Mouse (Mus musculus) limb, embryonic 15.5 days (tissue): ENCODE data around the gene Prlh. TPM values are rescaled to one million over a fixed set of nuclear protein-coding genes. Genes with fewer than 3 reads are reported as not detected.

ENCODE experiments used
- ATAC-seq: fragments of 200-750 bp; cut with Nextera tagmentation; 2 replicates; pipeline ENCODE4 v1.8.0; 2017; ENCODE audit warnings: low read depth, moderate TSS enrichment; ENCODE audit not compliant: insufficient number of reproducible peaks, low FRiP score, low TSS enrichment
- H3K27ac ChIP-seq: fragments of 300-500 bp; sonication (generic); 2 replicates; pipeline ENCODE4 v1.5.1; 2015; ENCODE audit warnings: moderate library complexity, mild to moderate bottlenecking, inconsistent platforms
- H3K27me3 ChIP-seq: fragments of 300-500 bp; sonication (generic); 2 replicates; pipeline ENCODE4 v1.6.1; 2015; ENCODE audit warnings: inconsistent platforms
- H3K36me3 ChIP-seq: fragments of 300-500 bp; sonication (generic); 2 replicates; pipeline ENCODE4 v1.6.1; 2015; ENCODE audit warnings: inconsistent platforms
- H3K4me1 ChIP-seq: fragments of 300-500 bp; sonication (generic); 2 replicates; pipeline ENCODE4 v1.6.1; 2015; ENCODE audit warnings: inconsistent platforms
- H3K4me2 ChIP-seq: fragments of 300-500 bp; sonication (generic); 2 replicates; pipeline ENCODE4 v1.6.1; 2015; ENCODE audit warnings: mild to moderate bottlenecking, inconsistent platforms
- H3K4me3 ChIP-seq: fragments of 300-500 bp; sonication (generic); 2 replicates; pipeline ENCODE4 v1.5.1; 2015; ENCODE audit warnings: mild to moderate bottlenecking, inconsistent platforms
- H3K9ac ChIP-seq: fragments of 300-500 bp; sonication (generic); 2 replicates; pipeline ENCODE4 v1.6.1; 2015; ENCODE audit warnings: inconsistent platforms
- H3K9me3 ChIP-seq: fragments of 300-500 bp; sonication (generic); 2 replicates; pipeline ENCODE4 v1.6.1; 2016; ENCODE audit warnings: inconsistent platforms
- WGBS: fragments of 180-500 bp; shearing (Covaris S2); methylation state at CpG from one replicate; pipeline ENCODE4 v1.1.7; 2015; 5-methylcytosine and 5-hydroxymethylcytosine counted together
- polyA plus RNA-seq: library from polyadenylated mRNA; unstranded; fragments of >200 nt; fragmentation: Nextera tagmentation; extraction: Ambion mirVana; gene quantifications from 2 replicates; pipeline ENCODE4 v1.2.1, GENCODE M21; 2015

Gene Prlh
- polyA plus RNA-seq: not detected in 2 replicates

DNA sequence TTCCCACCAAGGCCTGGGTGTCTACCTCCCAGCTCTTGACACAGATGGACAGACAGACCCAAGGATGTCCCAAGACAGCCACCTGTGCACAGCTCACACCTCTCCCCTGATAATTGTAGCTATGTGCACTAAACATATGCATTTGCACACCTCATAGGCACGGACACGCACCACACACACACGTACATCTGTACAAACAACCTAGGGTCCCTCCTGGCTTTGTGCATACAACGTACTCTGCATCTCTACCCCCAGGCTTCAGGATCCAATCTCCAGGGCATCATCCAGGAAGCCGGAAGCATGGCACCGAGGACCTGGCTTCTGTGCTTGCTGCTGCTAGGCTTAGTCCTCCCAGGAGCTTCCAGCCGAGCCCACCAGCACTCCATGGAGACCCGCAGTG, at the start of gene Prlh:
Gene Prlh, plus strand, starts transcription at position 301 of the 400 bp plus-strand sequence.
- H3K9me3 ChIP-seq: no peaks in the 10 kb centered on the region
- 79% methylated on average over 8 of the region's 8 CpGs for WGBS
- H3K9ac ChIP-seq: no peak within 1 kb of the TSS
- no peak for ATAC-seq
- H3K27me3 ChIP-seq: peaks cover 4% of the 10 kb centered on the region; the same call in 1 of the 2 replicates
- H3K36me3 ChIP-seq: no peaks in the 10 kb centered on the region
- no peak within 1 kb of the TSS for H3K4me2 ChIP-seq
- H3K4me3 ChIP-seq: no peak within 1 kb of the TSS
- H3K4me1 ChIP-seq: peaks cover 7% of the 10 kb centered on the region; the same call in 1 of the 2 replicates
- no peak within 1 kb of the TSS for H3K27ac ChIP-seq

DNA sequence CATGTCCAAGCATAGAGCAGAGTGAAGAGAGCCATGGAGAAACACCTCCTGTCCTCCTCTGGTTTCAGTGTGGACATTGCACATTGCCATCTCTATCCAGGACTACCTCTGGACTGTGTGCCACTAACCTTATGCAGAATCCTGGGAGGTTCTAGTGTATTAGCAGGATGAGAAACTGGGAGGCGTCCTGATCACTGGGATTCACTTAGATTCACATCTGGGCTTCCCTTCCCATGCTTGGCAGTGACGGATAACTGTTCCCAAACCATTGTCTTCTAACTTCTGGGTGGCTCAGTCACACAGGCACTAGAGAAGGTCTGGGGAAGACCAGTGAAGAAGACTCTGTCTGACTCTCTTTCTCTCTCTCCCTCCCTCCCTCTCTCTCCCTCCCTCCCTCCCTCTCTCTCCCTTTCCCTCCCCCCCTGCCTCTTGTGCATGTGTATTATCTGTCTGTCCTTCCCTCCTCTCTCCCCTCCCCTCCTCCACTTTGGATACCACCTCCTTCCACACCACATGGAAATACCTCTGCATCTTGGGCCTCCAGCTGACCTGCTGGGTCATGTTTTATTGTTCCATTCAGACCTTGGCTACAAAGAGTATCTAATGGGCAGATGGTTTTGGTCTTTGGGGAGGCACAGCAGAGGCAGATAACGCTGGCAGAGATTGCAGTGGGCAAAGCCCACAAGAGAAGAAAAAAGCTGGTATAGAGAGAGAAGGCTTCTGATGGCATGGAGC, 49.5 kb upstream of the Prlh start:
- H3K9me3 ChIP-seq: no peaks in the 10 kb centered on the region
- ATAC-seq: no peak
- WGBS: 47% methylated on average over 3 of the region's 3 CpGs
- H3K4me3 ChIP-seq: no peak overlapping the region
- H3K36me3 ChIP-seq: no peaks in the 10 kb centered on the region
- H3K27me3 ChIP-seq: no peaks in the 10 kb centered on the region
- peaks cover 30% of the 10 kb centered on the region for H3K4me1 ChIP-seq
- H3K9ac ChIP-seq: peak overlapping the region; percentile 4; the same call in 1 of the 2 replicates
- H3K27ac ChIP-seq: peak overlapping the region; percentile 83
- no peak overlapping the region for H3K4me2 ChIP-seq

DNA sequence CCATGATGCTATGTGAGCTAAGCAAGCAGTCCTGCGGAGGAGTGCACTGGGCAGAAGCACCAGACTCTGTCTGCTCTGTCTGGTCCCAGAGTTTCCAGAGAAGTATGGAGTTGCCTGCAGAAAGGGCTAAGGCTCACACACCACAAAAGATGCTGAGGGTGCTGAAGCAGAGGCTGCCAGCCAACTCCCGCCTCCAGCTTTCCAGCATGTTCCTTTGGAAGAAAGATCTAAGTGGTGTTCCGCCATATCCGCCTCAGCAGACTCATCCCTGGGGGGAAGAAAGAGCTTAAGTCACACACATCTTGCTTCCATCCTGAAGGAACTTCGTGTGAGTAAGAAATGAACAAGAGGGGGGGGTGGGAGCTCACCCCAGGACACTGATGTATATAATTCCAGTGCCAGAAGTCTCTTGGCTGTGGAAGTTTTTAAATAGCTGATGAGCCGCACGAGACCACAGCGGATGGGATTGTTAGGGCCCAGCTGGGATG, 48.9 kb upstream of the Prlh start:
- H3K36me3 ChIP-seq: no peaks in the 10 kb centered on the region
- no peaks in the 10 kb centered on the region for H3K9me3 ChIP-seq
- H3K27me3 ChIP-seq: no peaks in the 10 kb centered on the region
- peak overlapping the region; percentile 83 for H3K27ac ChIP-seq
- peak overlapping the region; percentile 4; the same call in 1 of the 2 replicates for H3K9ac ChIP-seq
- H3K4me2 ChIP-seq: no peak overlapping the region
- WGBS: 38% methylated on average over 8 of the region's 8 CpGs
- peaks cover 33% of the 10 kb centered on the region for H3K4me1 ChIP-seq
- ATAC-seq: peak; percentile 78
- no peak overlapping the region for H3K4me3 ChIP-seq

DNA sequence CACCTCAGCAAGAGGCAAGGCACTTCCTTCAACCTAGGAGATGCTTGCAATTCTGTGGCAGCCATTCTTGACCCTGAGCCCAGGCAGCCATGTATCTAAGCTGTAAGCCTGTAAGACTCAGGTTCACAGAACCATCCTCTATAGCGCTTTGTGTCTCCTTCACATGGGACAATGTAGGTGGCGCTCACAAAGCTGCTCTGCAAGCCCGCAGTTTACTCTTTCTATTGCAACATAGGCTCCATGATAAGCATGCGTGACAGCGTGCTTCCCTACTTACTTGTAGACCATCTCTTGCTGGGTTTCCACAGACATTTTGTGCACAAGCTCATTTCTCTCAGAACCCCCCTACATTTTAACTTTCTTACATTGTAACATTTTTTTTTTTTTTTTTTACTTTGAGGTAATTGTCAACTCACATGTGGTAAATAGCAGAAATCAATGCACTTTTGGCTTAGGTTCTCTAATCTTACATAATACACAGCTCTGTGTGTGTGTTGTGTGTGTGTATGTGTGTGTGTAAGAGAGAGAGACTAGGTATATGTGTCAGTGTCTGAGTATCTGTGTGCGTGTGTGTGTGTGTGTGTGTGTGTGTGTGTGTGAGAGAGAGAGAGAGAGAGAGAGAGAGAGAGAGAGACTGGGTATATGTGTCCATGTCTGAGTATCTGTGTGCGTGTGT, 48.0 kb upstream of the Prlh start:
- no peak for ATAC-seq
- Histone ChIP-seq H3K4me1 (peaks cover 41% of the 10 kb centered on the region), H3K9me3 (no peaks in the 10 kb centered on the region), H3K27ac (peak overlapping the region; percentile 83), H3K4me2 (no peak overlapping the region), H3K27me3 (no peaks in the 10 kb centered on the region), H3K9ac (no peak overlapping the region), H3K36me3 (no peaks in the 10 kb centered on the region), H3K4me3 (no peak overlapping the region)
- WGBS: 76% methylated on average over 7 of the region's 7 CpGs

DNA sequence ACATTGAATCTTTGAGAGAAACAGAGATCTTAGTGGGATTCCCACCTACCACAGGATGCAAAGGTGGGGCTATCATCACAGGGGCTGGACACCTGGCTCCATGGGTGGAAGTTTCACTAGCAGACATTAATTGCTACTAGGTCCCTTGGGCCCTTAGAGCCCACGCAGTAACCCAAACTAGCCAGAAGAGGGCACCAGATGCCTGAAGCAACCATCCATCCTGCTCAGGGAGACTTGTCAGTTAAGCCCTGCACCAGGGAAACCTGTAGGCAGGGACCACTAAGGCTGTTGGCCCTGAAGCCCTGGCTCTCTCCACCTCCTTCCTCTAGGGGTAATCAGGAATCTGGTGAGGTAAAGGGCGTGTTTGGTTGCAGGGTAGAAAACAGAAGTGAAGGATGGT, 46.6 kb upstream of the Prlh start:
- Histone ChIP-seq H3K27me3 (no peaks in the 10 kb centered on the region), H3K9ac (no peak overlapping the region), H3K27ac (no peak overlapping the region), H3K4me2 (no peak overlapping the region), H3K4me1 (peaks cover 39% of the 10 kb centered on the region), H3K9me3 (no peaks in the 10 kb centered on the region), H3K4me3 (no peak overlapping the region), H3K36me3 (no peaks in the 10 kb centered on the region)
- 14% methylated on average over 2 of the region's 2 CpGs for WGBS
- no peak for ATAC-seq

DNA sequence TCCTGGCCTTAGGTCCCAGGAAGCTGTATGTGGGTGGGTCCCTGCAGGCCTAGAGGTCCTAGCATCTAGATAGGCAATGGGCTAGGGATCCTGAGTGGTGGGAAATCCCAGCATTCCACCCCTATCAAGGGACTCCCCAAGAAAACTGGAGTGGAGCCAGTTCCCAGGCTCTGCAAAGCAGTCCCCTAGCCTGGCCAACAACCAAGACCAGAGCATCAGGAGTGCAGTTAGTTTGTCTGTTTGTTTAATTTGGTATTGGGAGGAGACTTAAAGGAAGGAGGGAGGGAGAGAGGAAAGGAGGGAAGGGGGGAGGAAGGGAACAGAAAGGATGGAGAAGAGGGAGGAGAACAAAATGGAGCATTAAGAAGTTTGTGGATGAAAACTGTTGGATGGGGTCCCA, 43.7 kb upstream of the Prlh start:
- H3K27me3 ChIP-seq: no peaks in the 10 kb centered on the region
- ATAC-seq: no peak
- H3K4me2 ChIP-seq: 0 out of 2 replicates have a peak overlapping the region, but pooled peaks have one; percentile 6
- H3K9ac ChIP-seq: no peak overlapping the region
- H3K27ac ChIP-seq: peak overlapping the region; percentile 3; the same call in 1 of the 2 replicates
- H3K36me3 ChIP-seq: no peaks in the 10 kb centered on the region
- no peaks in the 10 kb centered on the region for H3K9me3 ChIP-seq
- no peak overlapping the region for H3K4me3 ChIP-seq
- peaks cover 30% of the 10 kb centered on the region for H3K4me1 ChIP-seq

DNA sequence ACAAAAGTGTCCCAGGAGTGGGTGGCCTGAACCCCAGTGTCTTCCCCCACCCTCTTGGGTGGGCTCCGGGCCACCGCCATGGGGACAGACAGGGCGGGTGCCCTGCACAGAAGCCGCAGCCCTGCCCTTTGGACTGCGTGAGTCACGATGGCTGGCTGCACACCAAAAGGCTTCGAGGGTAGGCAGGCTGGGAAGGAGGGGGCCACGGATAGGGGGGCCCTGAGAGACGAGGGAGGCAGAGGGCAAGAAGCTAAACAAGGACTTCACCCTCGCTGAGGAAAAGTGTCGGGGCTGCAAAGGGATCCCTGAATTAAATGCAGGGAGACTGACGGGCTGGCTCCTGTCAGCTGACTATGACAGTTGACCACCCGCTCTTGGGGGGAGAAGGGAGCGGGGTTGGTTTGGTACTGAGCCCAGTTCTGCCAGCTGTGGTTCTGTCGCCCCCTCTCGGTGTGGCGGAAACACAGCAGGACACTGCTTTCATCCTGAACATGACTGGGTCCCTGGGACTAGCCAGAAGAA, 43.2 kb upstream of the Prlh start:
- no peak overlapping the region for H3K4me3 ChIP-seq
- H3K9ac ChIP-seq: no peak overlapping the region
- no peaks in the 10 kb centered on the region for H3K9me3 ChIP-seq
- 41% methylated on average over 17 of the region's 17 CpGs for whole genome bisulfite sequencing
- peaks cover 28% of the 10 kb centered on the region for H3K4me1 ChIP-seq
- 0 out of 2 replicates have a peak overlapping the region, but pooled peaks have one; percentile 6 for H3K4me2 ChIP-seq
- H3K36me3 ChIP-seq: no peaks in the 10 kb centered on the region
- ATAC-seq: peak; percentile 61; the same call in 1 of the 2 replicates
- no peaks in the 10 kb centered on the region for H3K27me3 ChIP-seq
- H3K27ac ChIP-seq: no peak overlapping the region

DNA sequence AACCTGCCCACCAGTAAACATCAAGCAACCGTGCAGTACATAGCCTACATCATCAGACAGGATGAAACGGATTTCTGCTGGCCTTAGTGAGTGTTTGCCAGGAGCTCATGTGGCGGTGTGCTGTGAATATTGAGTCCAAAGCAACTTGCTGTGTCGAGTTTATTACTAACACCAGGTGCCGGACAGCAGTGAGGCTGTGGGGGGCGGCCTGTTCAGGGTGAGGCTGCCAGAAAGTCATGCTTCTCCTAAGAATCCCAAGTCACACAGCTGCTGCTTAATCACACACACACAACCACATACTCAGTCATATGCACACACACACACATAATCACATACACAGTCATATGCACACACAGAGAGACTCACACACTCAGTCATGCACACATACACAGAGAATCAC, 39.7 kb upstream of the Prlh start:
- no peaks in the 10 kb centered on the region for H3K36me3 ChIP-seq
- peaks cover 3% of the 10 kb centered on the region; the same call in 1 of the 2 replicates for H3K27me3 ChIP-seq
- no peak overlapping the region for H3K9ac ChIP-seq
- 41% methylated on average over 6 of the region's 6 CpGs for WGBS
- no peak overlapping the region for H3K4me2 ChIP-seq
- H3K4me1 ChIP-seq: peaks cover 27% of the 10 kb centered on the region
- no peaks in the 10 kb centered on the region for H3K9me3 ChIP-seq
- H3K4me3 ChIP-seq: no peak overlapping the region
- ATAC-seq: no peak
- no peak overlapping the region for H3K27ac ChIP-seq

DNA sequence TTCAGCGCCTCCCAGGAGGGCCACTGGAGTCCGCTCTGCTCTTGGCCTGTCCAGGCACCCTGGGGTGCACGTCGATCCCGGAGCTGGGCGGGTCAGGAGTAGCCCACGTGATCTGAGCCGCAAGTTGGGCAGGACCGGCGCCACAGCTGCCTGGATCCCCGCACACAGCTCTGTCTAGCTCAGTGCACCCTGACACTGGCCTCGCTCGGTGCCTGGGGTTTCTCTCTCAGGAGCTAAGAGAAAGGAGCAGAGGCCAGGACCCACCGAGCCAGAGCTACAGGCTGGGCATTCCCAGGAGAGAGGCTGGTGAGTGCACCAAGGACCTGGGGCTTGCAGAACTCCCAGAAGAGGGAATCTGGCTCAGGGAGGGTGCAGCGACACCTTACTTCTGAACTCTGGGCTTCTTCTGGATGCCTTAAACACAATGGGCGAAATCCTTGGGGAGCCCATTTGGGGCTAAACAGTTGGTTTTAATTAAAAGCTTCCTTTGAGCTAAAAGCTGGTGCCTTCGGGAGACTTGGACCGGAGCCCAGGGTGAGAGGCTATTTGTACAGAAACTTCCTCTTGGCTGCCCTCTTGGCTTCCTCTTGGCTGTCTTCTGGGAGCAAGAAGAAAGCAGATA, 37.8 kb upstream of the Prlh start, which contains the start of gene Mlph:
Gene Mlph, plus strand, starts transcription at position 138 of the 622 bp plus-strand sequence.
- Histone ChIP-seq H3K9ac (no peak within 1 kb of the TSS), H3K36me3 (no peaks in the 10 kb centered on the region), H3K9me3 (no peaks in the 10 kb centered on the region), H3K4me3 (peak within 1 kb of the TSS; percentile 7), H3K4me1 (peaks cover 13% of the 10 kb centered on the region), H3K4me2 (peak within 1 kb of the TSS; percentile 33), H3K27ac (no peak within 1 kb of the TSS), H3K27me3 (peaks cover 3% of the 10 kb centered on the region; the same call in 1 of the 2 replicates)
- ATAC-seq: no peak
- 8% methylated on average over 18 of the region's 18 CpGs for WGBS

DNA sequence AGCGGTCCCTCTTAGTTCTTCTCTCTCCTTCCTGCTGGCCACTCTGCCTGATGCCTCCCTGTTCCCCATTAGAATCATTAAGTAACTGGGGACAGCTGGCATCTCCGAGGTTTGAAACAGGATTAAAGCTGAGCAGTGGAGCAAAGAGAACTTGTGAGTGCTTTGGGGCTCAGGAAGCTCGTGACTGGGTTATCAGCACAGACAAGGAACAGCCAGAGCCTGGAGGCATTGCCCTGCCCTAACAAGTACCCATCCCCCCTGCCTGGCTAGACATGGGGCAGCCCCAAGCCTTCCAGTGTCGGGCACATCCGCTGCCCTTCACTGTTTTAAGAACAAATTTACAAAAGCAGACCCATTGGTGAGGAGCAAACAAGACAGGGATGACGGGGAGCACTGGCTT, 35.4 kb upstream of the Prlh start:
- no peak overlapping the region for H3K27ac ChIP-seq
- 54% methylated on average over 6 of the region's 6 CpGs for WGBS
- H3K4me2 ChIP-seq: no peak overlapping the region
- no peaks in the 10 kb centered on the region; the same call in 1 of the 2 replicates for H3K36me3 ChIP-seq
- no peak overlapping the region for H3K4me3 ChIP-seq
- no peaks in the 10 kb centered on the region for H3K9me3 ChIP-seq
- peaks cover 3% of the 10 kb centered on the region; the same call in 1 of the 2 replicates for H3K27me3 ChIP-seq
- H3K9ac ChIP-seq: no peak overlapping the region
- ATAC-seq: no peak
- peaks cover 11% of the 10 kb centered on the region for H3K4me1 ChIP-seq

DNA sequence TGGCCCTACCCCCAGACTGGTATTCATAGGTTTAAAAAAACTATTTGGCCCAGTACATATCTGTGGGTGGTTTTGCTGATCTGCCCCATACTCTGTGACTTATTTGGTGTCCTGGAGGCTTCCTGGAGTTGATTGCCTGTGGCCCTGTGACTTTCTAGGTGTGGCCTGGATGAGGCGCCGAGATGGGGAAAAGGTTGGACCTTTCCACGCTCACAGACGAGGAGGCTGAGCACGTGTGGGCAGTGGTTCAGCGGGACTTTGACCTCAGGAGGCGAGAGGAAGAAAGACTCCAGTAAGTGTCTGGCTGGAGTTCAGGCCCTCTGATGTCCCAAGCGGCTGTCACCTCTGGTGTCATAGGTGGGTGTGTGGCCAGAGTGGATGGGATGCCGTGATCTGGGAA, 31.2 kb upstream of the Prlh start:
- no peak overlapping the region for H3K4me2 ChIP-seq
- WGBS: 83% methylated on average over 9 of the region's 9 CpGs
- H3K36me3 ChIP-seq: no peaks in the 10 kb centered on the region; the same call in 1 of the 2 replicates
- no peak overlapping the region for H3K4me3 ChIP-seq
- H3K9me3 ChIP-seq: no peaks in the 10 kb centered on the region
- no peak overlapping the region for H3K9ac ChIP-seq
- no peaks in the 10 kb centered on the region for H3K4me1 ChIP-seq
- H3K27me3 ChIP-seq: no peaks in the 10 kb centered on the region
- no peak for ATAC-seq
- H3K27ac ChIP-seq: no peak overlapping the region
